Mouse (Mus musculus): Measurements from ENCODE around the gene Fam83g.

DNA sequence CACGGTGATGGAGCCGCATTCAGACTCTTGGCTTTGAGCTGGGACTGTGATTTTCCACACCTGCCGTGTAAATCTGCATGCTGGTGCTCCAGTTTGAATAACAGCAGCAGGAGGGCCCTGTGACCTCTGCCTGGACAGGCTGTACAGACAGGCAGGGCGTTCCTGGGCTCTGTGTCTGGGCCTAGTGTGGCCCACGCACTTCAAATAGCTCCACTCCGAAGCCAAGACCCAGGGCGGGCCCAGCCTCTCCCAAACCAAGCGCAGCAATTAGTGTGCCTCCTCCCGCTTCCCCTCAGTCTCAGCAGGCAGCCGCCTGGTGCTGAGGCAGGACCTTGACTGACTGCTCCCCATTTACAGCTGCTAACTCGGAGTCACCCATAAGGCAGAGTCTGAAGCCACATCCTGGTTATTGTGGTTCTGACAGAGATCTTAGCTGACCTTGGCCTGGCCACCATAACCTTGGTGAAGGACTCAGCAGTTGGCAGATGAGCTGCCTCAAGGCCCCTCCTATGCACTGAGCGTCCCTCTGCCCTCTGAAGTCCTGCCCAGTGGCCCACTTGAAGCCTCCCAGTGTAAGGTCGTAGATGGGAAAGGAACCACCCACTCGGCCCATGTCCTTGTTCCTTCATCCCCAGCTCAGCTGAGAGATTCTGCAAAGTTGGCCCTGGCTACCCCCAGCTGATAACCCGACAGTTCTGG lies 29.4 kb downstream of the Fam83g start:
- TF ChIP-seq CTCF (IDR thresholded peaks at IDR 0.05; ENCODE audit: low read depth, low read length) = no peak
- TF ChIP-seq POLR2A (IDR thresholded peaks at IDR 0.05; ENCODE audit: extremely low read depth, insufficient read depth, low read length) = no peak
